23 mouse cellular contexts compared by ENCODE assay signal in the genomic region with DNA sequence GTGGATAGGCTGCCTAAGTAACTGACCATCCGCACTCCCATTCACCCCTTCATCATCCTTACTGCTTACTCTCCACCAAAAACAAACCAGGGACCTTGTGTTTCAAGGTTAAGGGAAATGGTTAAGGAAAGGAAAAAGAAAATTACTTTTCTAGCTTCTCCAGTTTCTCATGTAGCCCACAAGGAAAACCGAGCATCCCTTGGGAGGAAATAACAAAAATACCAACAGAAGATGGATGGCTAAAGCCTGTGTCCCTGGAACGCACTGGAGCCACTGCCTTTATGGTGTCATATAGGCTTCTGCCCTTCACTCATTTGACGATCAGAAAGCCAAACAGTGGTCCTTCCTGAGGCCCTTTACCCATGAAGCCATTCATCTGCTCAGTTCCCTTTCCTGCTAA. TPM values are rescaled to one million over a fixed set of nuclear protein-coding genes. Genes with fewer than 3 reads are reported as not detected.
DNase-seq lines count a peak whose midpoint lies in the region; ATAC-seq and TF ChIP-seq lines count a peak whose summit lies in the region.
"Had no signal": no experiment of that assay in that cellular context is flagged by ENCODE, and none has a peak within 500 bp of the region (broad histone marks: within the 10 kb centered on the region; RNA-seq: fewer than 3 reads in every experiment).

No protein-coding gene starts in this region.

- WGBS in kidney, embryonic 14.5 days: 40% methylated on average over 4 of the region's 4 CpGs
- 36% methylated on average over 4 of the region's 4 CpGs for WGBS in kidney, postnatal 0 days
- WGBS in hindbrain, postnatal 0 days: 83% methylated on average over 4 of the region's 4 CpGs

- H3K9me3 ChIP-seq in kidney, embryonic 14.5 days (ENCODE audit: control insufficient read depth, low read length): no peaks in the 10 kb centered on the region
- no peaks in the 10 kb centered on the region for H3K9me3 ChIP-seq in kidney, postnatal 0 days (replicated peaks; ENCODE audit: low read length)
- H3K9me3 ChIP-seq in hindbrain, postnatal 0 days (ENCODE audit: low read length): no peaks in the 10 kb centered on the region
- H3K9me3 ChIP-seq: embryonic facial prominence, embryonic 10.5 days; forebrain, embryonic 13.5 days; heart, embryonic 10.5 days; hindbrain, embryonic 12.5 days had no signal

- no peak overlapping the region for H3K9ac ChIP-seq in kidney, embryonic 14.5 days (ENCODE audit: low read depth, low read length)
- no peak overlapping the region for H3K9ac ChIP-seq in kidney, postnatal 0 days (ENCODE audit: low read depth, low read length)
- no peak overlapping the region for H3K9ac ChIP-seq in hindbrain, postnatal 0 days (replicated peaks; ENCODE audit: low read length)
- H3K9ac ChIP-seq: forebrain, embryonic 13.5 days; forebrain, postnatal 0 days; hindbrain, embryonic 12.5 days had no signal

- no peaks in the 10 kb centered on the region for H3K36me3 ChIP-seq in kidney, embryonic 14.5 days (ENCODE audit: control insufficient read depth, insufficient read depth, low read length)
- H3K36me3 ChIP-seq in kidney, postnatal 0 days (ENCODE audit: insufficient read depth, low read length): no peaks in the 10 kb centered on the region
- H3K36me3 ChIP-seq in hindbrain, postnatal 0 days (ENCODE audit: insufficient read depth, low read length): no peaks in the 10 kb centered on the region
- H3K36me3 ChIP-seq: embryonic facial prominence, embryonic 10.5 days; heart, embryonic 10.5 days; hindbrain, embryonic 12.5 days had no signal

- ATAC-seq in kidney, embryonic 14.5 days (ENCODE audit: low FRiP score, low TSS enrichment): no peak
- ATAC-seq in kidney, postnatal 0 days (replicated peaks; ENCODE audit: low FRiP score, low read depth): no peak
- ATAC-seq in hindbrain, postnatal 0 days: no peak
- ATAC-seq: activated CD4-positive, CD25-positive, alpha-beta regulatory T cell, adult 4 months; forebrain, embryonic 13.5 days; forebrain, postnatal 0 days; hindbrain, embryonic 16.5 days; Patski had no signal

- no peak overlapping the region for H3K4me2 ChIP-seq in kidney, embryonic 14.5 days (replicated peaks; ENCODE audit: low read depth, low read length)
- H3K4me2 ChIP-seq in kidney, postnatal 0 days (ENCODE audit: low read length): no peak overlapping the region
- H3K4me2 ChIP-seq in hindbrain, postnatal 0 days (ENCODE audit: low read depth, low read length): no peak overlapping the region
- H3K4me2 ChIP-seq: forebrain, embryonic 13.5 days; hindbrain, embryonic 12.5 days had no signal

- TF ChIP-seq CTCF in kidney, postnatal 0 days (IDR thresholded peaks at IDR 0.05; ENCODE audit: low read depth): no peak
- no peak for TF ChIP-seq CTCF in hindbrain, postnatal 0 days (IDR thresholded peaks at IDR 0.05; ENCODE audit: low read depth)

- no peaks in the 10 kb centered on the region for H3K4me1 ChIP-seq in kidney, embryonic 14.5 days (ENCODE audit: control insufficient read depth, insufficient read depth, low read length)
- H3K4me1 ChIP-seq in kidney, postnatal 0 days (replicated peaks; ENCODE audit: insufficient read depth, low read length): no peaks in the 10 kb centered on the region
- no peaks in the 10 kb centered on the region for H3K4me1 ChIP-seq in hindbrain, postnatal 0 days (ENCODE audit: insufficient read depth, low read length)
- H3K4me1 ChIP-seq: embryonic facial prominence, embryonic 10.5 days; forebrain, embryonic 13.5 days; hindbrain, embryonic 12.5 days had no signal

- H3K4me3 ChIP-seq in kidney, embryonic 14.5 days (ENCODE audit: low read length): no peak overlapping the region
- H3K4me3 ChIP-seq in kidney, postnatal 0 days (replicated peaks; ENCODE audit: low read depth, low read length): no peak overlapping the region
- H3K4me3 ChIP-seq in hindbrain, postnatal 0 days (ENCODE audit: low read length): no peak overlapping the region
- H3K4me3 ChIP-seq: embryonic facial prominence, embryonic 10.5 days; forebrain, embryonic 13.5 days; gastrocnemius, adult 2 months; heart, embryonic 10.5 days; hindbrain, embryonic 12.5 days had no signal

- peak; percentile 16 for DNase-seq in kidney, adult 11 months
- peak; percentile 7 for DNase-seq in forelimb bud, embryonic 11.5 days (ENCODE audit: low read depth, low spot score)
- DNase-seq in kidney, postnatal 0 days (ENCODE audit: low spot score): peak; percentile 63
- peak; percentile 21 for DNase-seq in mesoderm, embryonic 11.5 days (ENCODE audit: low read depth, low spot score)
- no peak for DNase-seq in layer of hippocampus, adult 18-20 months (ENCODE audit: low spot score in 2 of 2)
- no peak for DNase-seq in hindbrain, postnatal 0 days (ENCODE audit: low spot score)
- DNase-seq: adrenal gland, postnatal 14 days; cerebellum, adult 2 months; cerebellum, postnatal 10 days; forebrain, postnatal 0 days; gastrocnemius, adult 2 months; gastrocnemius, postnatal 25 days; heart, postnatal 10 days; heart, postnatal 4 days had no signal

- no peaks in the 10 kb centered on the region for H3K27me3 ChIP-seq in kidney, embryonic 14.5 days (ENCODE audit: control insufficient read depth, insufficient read depth, low read length)
- no peaks in the 10 kb centered on the region for H3K27me3 ChIP-seq in kidney, postnatal 0 days (ENCODE audit: insufficient read depth, low read length)
- no peaks in the 10 kb centered on the region for H3K27me3 ChIP-seq in hindbrain, postnatal 0 days (ENCODE audit: insufficient read depth, low read length)
- H3K27me3 ChIP-seq: CH12.LX; forebrain, embryonic 13.5 days; hindbrain, embryonic 12.5 days; Patski had no signal

- H3K27ac ChIP-seq in kidney, embryonic 14.5 days (ENCODE audit: low read depth, low read length): no peak overlapping the region
- no peak overlapping the region for H3K27ac ChIP-seq in kidney, postnatal 0 days
- H3K27ac ChIP-seq in hindbrain, postnatal 0 days: no peak overlapping the region
- H3K27ac ChIP-seq: embryonic facial prominence, embryonic 10.5 days; forebrain, embryonic 13.5 days; gastrocnemius, adult 2 months; heart, embryonic 10.5 days; hindbrain, embryonic 12.5 days had no signal

RNA-seq across cellular contexts. Expression of a gene that starts 27.7 kb away (rescaled TPM):
- 14.1 and 29.0 TPM in 2 replicates for polyA plus RNA-seq in kidney, embryonic 14.5 days (2014; fragmentation: Nextera tagmentation; extraction: Ambion mirVana)
- polyA plus RNA-seq in kidney, postnatal 0 days (2015; fragmentation: Nextera tagmentation; extraction: Ambion mirVana): 26.8 and 27.7 TPM in 2 replicates
- 1 to 10 TPM; 6.4 to 6.6 TPM for total RNA-seq in layer of hippocampus, adult 18-20 months (2021)
- total RNA-seq in hindbrain, postnatal 0 days (2014; rRNA removed): 6.8 and 8.4 TPM in 2 replicates
- 6.7 and 7.1 TPM in 2 replicates for polyA plus RNA-seq in hindbrain, postnatal 0 days (2015; fragmentation: Nextera tagmentation; extraction: Ambion mirVana)
- polyA plus RNA-seq: activated CD4-positive, CD25-positive, alpha-beta regulatory T cell, adult 4 months; Patski had no signal

Comparison
In these comparisons a context has a peak if more than half of its experiments do, and no peak if none do; other contexts are left out.
1. DNase-seq: peak in kidney, adult 11 months (single experiment), forelimb bud, embryonic 11.5 days (single experiment), kidney, postnatal 0 days (single experiment) and mesoderm, embryonic 11.5 days (single experiment); none in layer of hippocampus, adult 18-20 months (0 of 2) and hindbrain, postnatal 0 days (single experiment).